Mouse (Mus musculus) E14TG2a.4 (cell line): ENCODE results near the gene Cnp.
"Not testable (repeated sequence)": the region's sequence is repeated elsewhere in the genome, so short reads cannot be mapped to it uniquely, and the experiment has no call there.

Experiments used
- H3K27me3 ChIP-seq: 2 replicates; pipeline ENCODE4 v1.6.1; 2014; ENCODE audit warnings: low read length, control low read depth; ENCODE audit not compliant: insufficient read depth
- H3K36me3 ChIP-seq: 2 replicates; pipeline ENCODE4 v1.6.1; 2014; ENCODE audit warnings: low read length, control low read depth; ENCODE audit not compliant: insufficient read depth
- H3K4me1 ChIP-seq: replicated peaks from 2 replicates; pipeline ENCODE4 v1.6.1; 2014; ENCODE audit warnings: low read depth, low read length, control low read depth
- H3K4me3 ChIP-seq: replicated peaks from 2 replicates; pipeline ENCODE4 v1.5.1; 2014; ENCODE audit warnings: mild to moderate bottlenecking, low read length
- H3K9me3 ChIP-seq: 2 replicates; pipeline ENCODE4 v1.6.1; 2014; ENCODE audit warnings: low read length, control low read depth
- CTCF ChIP-seq: conservative IDR thresholded peaks from 2 replicates; pipeline ENCODE4 v1.5.1; 2014; ENCODE audit warnings: low read length
- NANOG ChIP-seq: IDR thresholded peaks from 2 replicates; pipeline ENCODE4 v1.6.1; 2014; ENCODE audit warnings: borderline replicate concordance, low read length, mixed read lengths
- POU5F1 ChIP-seq: IDR thresholded peaks from 2 replicates; pipeline ENCODE4 v1.6.1; 2014; ENCODE audit warnings: low read length, borderline replicate concordance

Gene Cnp

DNA sequence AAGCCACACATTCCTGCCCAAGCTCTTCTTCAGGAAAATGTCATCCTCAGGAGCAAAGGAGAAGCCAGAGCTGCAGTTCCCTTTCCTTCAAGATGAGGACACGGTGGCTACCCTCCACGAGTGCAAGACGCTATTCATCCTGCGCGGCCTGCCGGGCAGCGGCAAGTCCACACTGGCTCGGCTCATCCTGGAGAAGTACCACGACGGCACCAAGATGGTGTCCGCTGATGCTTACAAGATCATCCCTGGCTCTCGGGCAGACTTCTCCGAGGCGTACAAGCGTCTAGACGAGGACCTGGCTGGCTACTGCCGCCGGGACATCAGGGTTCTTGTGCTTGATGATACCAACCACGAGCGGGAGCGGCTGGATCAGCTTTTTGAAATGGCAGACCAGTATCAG is 1.6 kb downstream of the Cnp start:
- Histone ChIP-seq H3K9me3 (peaks cover 10% of the 10 kb centered on the region), H3K27me3 (0 out of 2 replicates have a peak, but pooled peaks cover 9% of the 10 kb centered on the region), H3K4me3 (peak overlapping the region; percentile 87), H3K36me3 (peaks cover 52% of the 10 kb centered on the region), H3K4me1 (peaks cover 58% of the 10 kb centered on the region)
- no peak for TF ChIP-seq POU5F1
- TF ChIP-seq CTCF = no peak
- no peak for TF ChIP-seq NANOG

DNA sequence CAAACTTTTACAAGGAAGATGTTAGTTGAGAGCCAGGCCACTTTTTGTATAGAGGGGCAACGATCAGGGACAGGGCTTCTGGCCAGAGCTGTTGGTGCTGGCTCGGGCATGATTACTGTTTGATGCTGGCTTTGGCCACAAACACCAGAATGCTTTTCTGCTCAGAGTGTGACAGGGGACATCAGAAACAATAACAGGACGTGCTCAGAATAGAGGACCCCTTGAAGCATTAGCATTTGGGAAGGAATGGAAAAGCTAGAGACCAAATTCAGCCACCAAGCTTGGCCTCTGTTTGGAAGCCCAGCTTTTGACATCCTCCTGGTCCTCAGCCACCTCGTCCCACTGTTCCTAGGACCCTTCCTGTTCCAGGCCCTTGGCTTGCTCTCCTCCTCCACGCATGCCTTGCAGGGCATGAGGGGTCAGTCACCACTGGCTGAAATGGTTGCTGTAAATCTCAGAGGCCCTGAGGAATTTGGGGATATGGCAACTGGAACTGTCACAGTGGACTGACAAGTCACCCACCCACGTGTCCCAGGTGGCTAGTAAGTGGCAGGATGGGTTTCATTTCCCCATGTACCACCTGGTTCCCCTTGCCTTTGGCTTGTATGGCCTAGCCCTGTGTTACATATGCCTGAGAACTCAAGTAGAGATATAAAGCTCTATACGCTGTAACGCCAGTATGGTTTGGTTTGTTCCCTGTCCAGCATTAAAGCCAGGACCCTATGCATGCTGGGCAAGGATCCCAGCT is 3.3 kb downstream of the Cnp start:
- H3K27me3 ChIP-seq = 0 out of 2 replicates have a peak, but pooled peaks cover 9% of the 10 kb centered on the region
- peaks cover 67% of the 10 kb centered on the region for H3K4me1 ChIP-seq
- no peak for TF ChIP-seq POU5F1
- TF ChIP-seq CTCF = no peak
- TF ChIP-seq NANOG = no peak
- H3K4me3 ChIP-seq = no peak overlapping the region
- no peaks in the 10 kb centered on the region for H3K9me3 ChIP-seq
- H3K36me3 ChIP-seq = peaks cover 69% of the 10 kb centered on the region

GRCm38 (mm10) chr11:100579116-100579799 is 4.6 kb downstream of the Cnp start:
- Histone ChIP-seq H3K4me1 (peaks cover 76% of the 10 kb centered on the region), H3K36me3 (peaks cover 81% of the 10 kb centered on the region), H3K9me3 (no peaks in the 10 kb centered on the region), H3K27me3 (0 out of 2 replicates have a peak, but pooled peaks cover 9% of the 10 kb centered on the region), H3K4me3 (no peak overlapping the region)
- TF ChIP-seq POU5F1 = no peak
- TF ChIP-seq NANOG = no peak
- TF ChIP-seq CTCF = no peak

DNA sequence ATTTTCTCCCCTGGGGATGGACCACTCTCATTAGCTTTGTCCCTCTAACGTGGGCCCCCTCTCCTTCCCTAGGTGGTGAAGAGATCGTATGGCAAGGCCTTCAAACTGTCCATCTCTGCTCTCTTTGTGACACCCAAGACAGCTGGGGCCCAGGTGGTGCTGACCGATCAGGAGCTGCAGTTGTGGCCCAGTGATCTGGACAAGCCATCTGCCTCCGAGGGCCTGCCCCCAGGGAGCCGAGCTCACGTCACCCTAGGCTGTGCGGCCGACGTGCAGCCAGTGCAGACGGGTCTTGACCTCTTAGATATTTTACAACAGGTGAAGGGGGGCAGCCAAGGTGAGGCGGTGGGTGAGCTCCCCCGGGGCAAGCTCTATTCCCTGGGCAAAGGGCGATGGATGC is 5.6 kb downstream of the Cnp start:
- TF ChIP-seq CTCF (no peak), POU5F1 (no peak), NANOG (no peak)
- H3K4me1 ChIP-seq = peaks cover 78% of the 10 kb centered on the region
- H3K4me3 ChIP-seq = no peak overlapping the region
- peaks cover 92% of the 10 kb centered on the region for H3K36me3 ChIP-seq
- H3K9me3 ChIP-seq = no peaks in the 10 kb centered on the region
- 0 out of 2 replicates have a peak, but pooled peaks cover 9% of the 10 kb centered on the region for H3K27me3 ChIP-seq

- Histone ChIP-seq H3K9me3 (no peaks in the 10 kb centered on the region), H3K27me3 (no peaks in the 10 kb centered on the region), H3K36me3 (peaks cover 100% of the 10 kb centered on the region), H3K4me3 (no peak overlapping the region), H3K4me1 (peaks cover 71% of the 10 kb centered on the region)
- no peak for TF ChIP-seq CTCF
- no peak for TF ChIP-seq POU5F1
- TF ChIP-seq NANOG = no peak
These were observed 7.1 kb downstream of the Cnp start for GRCm38 (mm10) chr11:100581756-100582155.

- Histone ChIP-seq H3K4me1 (peaks cover 64% of the 10 kb centered on the region), H3K36me3 (peaks cover 100% of the 10 kb centered on the region)
- H3K4me3 ChIP-seq, H3K27me3 ChIP-seq, H3K9me3 ChIP-seq: not testable (repeated sequence)
These were observed 7.7 kb downstream of the Cnp start for GRCm38 (mm10) chr11:100582413-100582812.

DNA sequence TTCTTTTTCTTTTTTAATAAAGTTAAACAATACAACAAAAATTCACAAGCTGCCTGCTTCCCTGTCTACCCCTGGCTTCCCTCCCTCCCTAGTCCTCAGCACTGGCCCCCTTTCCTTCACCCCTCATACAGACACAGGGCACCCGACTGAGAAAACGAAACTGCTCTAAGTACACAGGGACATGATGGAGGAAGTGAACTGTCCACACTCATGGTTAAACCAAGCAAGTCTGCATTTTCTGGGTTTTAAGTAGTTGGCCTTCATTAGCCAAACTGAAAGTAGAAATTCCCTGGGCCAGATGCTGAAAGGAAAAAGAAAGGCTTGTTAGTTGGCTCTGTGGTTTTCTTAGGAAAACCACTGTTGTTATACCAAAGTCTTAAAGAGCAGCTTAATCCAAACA is 8.1 kb downstream of the Cnp start:
- H3K27me3 ChIP-seq = no peaks in the 10 kb centered on the region
- no peaks in the 10 kb centered on the region for H3K9me3 ChIP-seq
- peaks cover 100% of the 10 kb centered on the region for H3K36me3 ChIP-seq
- peaks cover 63% of the 10 kb centered on the region for H3K4me1 ChIP-seq
- no peak overlapping the region for H3K4me3 ChIP-seq
- TF ChIP-seq POU5F1 (no peak), CTCF (no peak), NANOG (no peak)

DNA sequence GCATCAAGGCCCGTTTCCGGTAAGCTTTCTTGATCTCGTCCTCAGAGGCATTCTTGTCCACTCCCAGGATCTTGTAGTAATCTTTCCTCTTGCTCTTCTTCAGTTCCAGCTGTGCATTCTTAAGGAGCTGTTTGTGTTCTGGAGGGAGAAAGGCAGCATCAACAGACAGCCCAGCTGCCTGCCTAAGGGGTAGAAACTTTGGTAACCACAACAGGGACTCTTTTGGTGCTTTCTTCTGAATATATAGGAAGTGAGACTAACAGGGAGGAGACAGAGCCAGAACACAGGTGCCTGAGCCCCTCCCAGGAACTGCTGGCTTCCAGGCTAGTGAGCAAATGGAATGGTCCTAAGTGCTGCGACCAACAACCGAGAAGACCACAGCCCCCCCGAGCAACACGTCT is 9.9 kb downstream of the Cnp start:
- no peaks in the 10 kb centered on the region for H3K9me3 ChIP-seq
- H3K4me1 ChIP-seq = peaks cover 52% of the 10 kb centered on the region
- TF ChIP-seq POU5F1 (no peak), NANOG (no peak), CTCF (no peak)
- H3K4me3 ChIP-seq = no peak overlapping the region
- H3K36me3 ChIP-seq = peaks cover 100% of the 10 kb centered on the region
- H3K27me3 ChIP-seq = no peaks in the 10 kb centered on the region
